Mouse (Mus musculus) liver, adult 2 months (tissue): ENCODE measurements around the gene Rapgef5. TPM values are rescaled to one million over a fixed set of nuclear protein-coding genes. Genes with fewer than 3 reads are reported as not detected.

Experiments used
- DNase-seq: peaks from one replicate; pipeline ENCODE4 v3.0.0-alpha.2; 2011; ENCODE audit warnings: low read depth, low spot score; ENCODE audit errors: extremely low read depth
- H3K27ac ChIP-seq: fragments of 200-500 bp; replicated peaks from 2 replicates; pipeline ENCODE4 v1.5.1; 2012; ENCODE audit warnings: low read depth, mild to moderate bottlenecking, control low read depth, inconsistent platforms, low read length; ENCODE audit not compliant: insufficient read depth
- H3K27me3 ChIP-seq: fragments of 200-500 bp; 2 replicates; pipeline ENCODE4 v1.6.1; 2012; ENCODE audit warnings: mild to moderate bottlenecking, moderate library complexity, low read length, inconsistent platforms; ENCODE audit not compliant: control insufficient read depth, insufficient read depth
- H3K36me3 ChIP-seq: fragments of 200-500 bp; 2 replicates; pipeline ENCODE4 v1.6.1; 2012; ENCODE audit warnings: low read length, inconsistent platforms; ENCODE audit not compliant: control insufficient read depth, insufficient read depth
- H3K4me1 ChIP-seq: fragments of 200-500 bp; 2 replicates; pipeline ENCODE4 v1.6.1; 2011; ENCODE audit warnings: low read length; ENCODE audit not compliant: control insufficient read depth, insufficient read depth
- H3K4me3 ChIP-seq: fragments of 200-500 bp; 2 replicates; pipeline ENCODE4 v1.5.1; 2011; ENCODE audit warnings: low read depth, mild to moderate bottlenecking, control low read depth, low read length, moderate library complexity; ENCODE audit not compliant: insufficient read depth
- H3K79me2 ChIP-seq: fragments of 200-500 bp; 2 replicates; pipeline ENCODE4 v1.6.1; 2012; ENCODE audit warnings: inconsistent platforms, mild to moderate bottlenecking, low read length, moderate library complexity; ENCODE audit not compliant: control insufficient read depth, insufficient read depth
- H3K9ac ChIP-seq: fragments of 200-500 bp; 2 replicates; pipeline ENCODE4 v1.6.1; 2012; ENCODE audit warnings: low read depth, mild to moderate bottlenecking, control low read depth, inconsistent platforms, low read length
- CTCF ChIP-seq: fragments of 200-500 bp; IDR thresholded peaks from 2 replicates; pipeline ENCODE4 v1.5.1; 2011; ENCODE audit warnings: low read depth, low read length, control low read depth
- POLR2A ChIP-seq: fragments of 200-500 bp; IDR thresholded peaks from 2 replicates; pipeline ENCODE4 v1.6.1; 2011; ENCODE audit warnings: low read length, control low read depth; ENCODE audit not compliant: insufficient read depth; ENCODE audit errors: extremely low read depth
- WGBS: fragments of 180-500 bp; shearing (Covaris S2); methylation state at CpG from one replicate; pipeline ENCODE4 v1.1.7; 2018; 5-methylcytosine and 5-hydroxymethylcytosine counted together
- polyA plus RNA-seq: library from polyadenylated mRNA; depleted of rRNA; stranded (reverse); fragments of >200 nt; gene quantifications from 2 replicates; pipeline ENCODE4 v1.2.3, GENCODE M21; 2012
- total RNA-seq: library from RNA; depleted of rRNA; stranded (reverse); fragments of >200 nt; gene quantifications from 2 replicates; pipeline ENCODE4 v1.2.3, GENCODE M21; 2014

The Rapgef5 gene
- total and polyA plus RNA-seq, 2 experiments: 2.1 to 13.3 TPM

GRCm38 (mm10) chr12:117702291-117702690, 186.0 kb downstream of the Rapgef5 start:
- 95% methylated on average over 8 of the region's 8 CpGs for WGBS

DNA sequence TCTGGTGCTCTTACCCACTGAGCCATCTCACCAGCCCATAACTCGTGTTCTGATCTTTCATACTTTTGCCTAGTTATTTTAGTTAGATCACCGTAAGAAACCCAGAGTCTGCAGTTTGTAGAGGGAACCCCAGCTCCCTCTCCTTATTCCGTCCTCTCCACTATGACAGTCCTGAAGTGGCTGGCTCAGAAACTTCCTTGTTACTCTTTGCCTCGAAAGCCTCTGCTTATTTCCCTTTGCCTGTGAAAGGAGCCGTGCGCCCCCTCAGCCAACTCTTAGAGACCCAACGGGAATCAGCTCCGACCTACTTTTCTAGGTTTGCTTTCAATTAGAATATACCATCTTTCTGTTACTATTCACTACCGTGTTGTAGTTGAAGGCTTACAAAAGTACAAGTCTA, 186.6 kb downstream of the Rapgef5 start:
- Histone ChIP-seq H3K27me3 (no peaks in the 10 kb centered on the region), H3K79me2 (no peaks in the 10 kb centered on the region), H3K27ac (no peak overlapping the region), H3K36me3 (peaks cover 2% of the 10 kb centered on the region; the same call in 1 of the 2 replicates), H3K4me1 (no peaks in the 10 kb centered on the region), H3K4me3 (no peak overlapping the region), H3K9ac (no peak overlapping the region)
- DNase-seq: no peak
- WGBS: 94% methylated on average over 9 of the region's 9 CpGs
- TF ChIP-seq CTCF (no peak), POLR2A (no peak)

More at GRCm38 (mm10) chr12:117702291-117702690, 186.0 kb downstream of the Rapgef5 start:
- H3K4me1 ChIP-seq: no peaks in the 10 kb centered on the region
- peaks cover 2% of the 10 kb centered on the region; the same call in 1 of the 2 replicates for H3K36me3 ChIP-seq
- no peak for DNase-seq
- no peak overlapping the region for H3K4me3 ChIP-seq
- no peak overlapping the region for H3K9ac ChIP-seq
- no peak for TF ChIP-seq CTCF
- no peak for TF ChIP-seq POLR2A
- no peaks in the 10 kb centered on the region for H3K27me3 ChIP-seq
- H3K79me2 ChIP-seq: no peaks in the 10 kb centered on the region
- H3K27ac ChIP-seq: no peak overlapping the region

- H3K79me2 ChIP-seq: no peaks in the 10 kb centered on the region
- H3K4me3 ChIP-seq: no peak overlapping the region
- no peak for DNase-seq
- no peak overlapping the region for H3K27ac ChIP-seq
- no peak for TF ChIP-seq POLR2A
- no peak for TF ChIP-seq CTCF
- H3K9ac ChIP-seq: no peak overlapping the region
- H3K36me3 ChIP-seq: peaks cover 2% of the 10 kb centered on the region; the same call in 1 of the 2 replicates
- WGBS: 82% methylated on average over 2 of the region's 2 CpGs
- no peaks in the 10 kb centered on the region for H3K27me3 ChIP-seq
- H3K4me1 ChIP-seq: no peaks in the 10 kb centered on the region
Observed at GRCm38 (mm10) chr12:117703413-117703812, 187.1 kb downstream of the Rapgef5 start.

DNA sequence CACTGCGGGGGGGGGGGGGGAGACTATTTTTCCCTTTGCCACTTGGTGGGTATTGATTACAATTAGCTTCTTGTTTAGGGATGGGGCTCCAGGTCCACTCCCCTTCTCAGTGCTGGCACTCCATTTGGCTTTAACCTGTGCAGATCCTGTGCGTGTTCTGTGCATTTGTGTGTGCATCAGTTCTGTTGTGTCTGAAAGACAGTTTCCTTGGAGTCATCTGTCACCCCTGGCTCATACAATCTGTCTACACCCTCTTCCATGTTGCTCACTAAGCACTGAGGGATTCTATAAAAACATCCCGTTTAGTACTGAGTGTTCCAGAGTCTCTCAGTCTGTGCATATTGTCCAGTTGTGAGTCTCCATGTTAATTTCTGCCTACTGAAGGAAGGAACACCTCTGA, 189.0 kb downstream of the Rapgef5 start:
- Histone ChIP-seq H3K27ac (no peak overlapping the region), H3K4me1 (peaks cover 5% of the 10 kb centered on the region; the same call in 1 of the 2 replicates), H3K36me3 (peaks cover 2% of the 10 kb centered on the region; the same call in 1 of the 2 replicates), H3K79me2 (no peaks in the 10 kb centered on the region), H3K4me3 (no peak overlapping the region), H3K9ac (no peak overlapping the region), H3K27me3 (no peaks in the 10 kb centered on the region)
- DNase-seq: no peak
- WGBS: 81% methylated on average over 3 of the region's 3 CpGs
- TF ChIP-seq CTCF: no peak
- no peak for TF ChIP-seq POLR2A

DNA sequence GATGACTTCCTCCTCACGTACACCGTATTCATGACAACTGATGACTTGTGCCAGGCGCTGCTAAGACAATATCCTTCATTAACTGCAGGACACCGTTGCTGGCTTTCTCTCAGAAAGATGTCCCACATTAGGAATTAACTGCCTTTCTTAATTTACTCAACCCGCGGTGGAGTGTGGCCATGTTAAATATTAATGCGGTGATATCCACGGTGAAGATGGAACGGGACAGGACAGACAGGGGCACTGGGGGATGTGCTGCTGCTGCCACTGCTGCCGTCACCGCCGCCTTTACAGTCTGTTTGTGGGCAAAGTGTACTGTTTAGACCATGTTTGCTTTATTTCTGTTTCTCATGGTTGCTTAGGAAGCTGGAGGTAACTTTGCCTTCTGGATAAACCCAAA, 193.0 kb downstream of the Rapgef5 start:
- 29% methylated on average over 12 of the region's 12 CpGs for WGBS
- no peaks in the 10 kb centered on the region for H3K27me3 ChIP-seq

DNA sequence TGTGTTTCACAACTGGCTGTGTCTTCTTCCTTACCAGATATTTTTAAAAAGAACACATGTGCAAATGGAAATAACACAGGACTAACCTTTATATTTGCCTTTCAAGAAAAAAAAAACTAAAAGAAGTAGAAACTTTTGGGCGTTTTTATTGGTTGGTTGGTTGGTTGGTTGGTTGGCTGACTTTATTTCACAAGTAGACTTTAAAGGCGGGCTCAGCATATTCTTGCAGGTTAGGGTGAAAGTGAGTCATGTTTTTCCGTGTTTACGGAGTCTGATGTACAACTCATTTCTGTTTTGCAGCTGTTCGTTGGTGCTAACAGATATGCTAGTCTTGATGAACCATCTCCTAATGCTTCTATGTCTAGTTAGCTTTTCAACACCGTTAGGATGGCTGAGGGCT, 196.2 kb downstream of the Rapgef5 start:
- no peak overlapping the region for H3K4me3 ChIP-seq
- no peak for DNase-seq
- H3K4me1 ChIP-seq: peaks cover 5% of the 10 kb centered on the region; the same call in 1 of the 2 replicates
- no peaks in the 10 kb centered on the region for H3K27me3 ChIP-seq
- no peaks in the 10 kb centered on the region for H3K36me3 ChIP-seq
- TF ChIP-seq CTCF (no peak), POLR2A (no peak)
- no peaks in the 10 kb centered on the region for H3K79me2 ChIP-seq
- H3K27ac ChIP-seq: no peak overlapping the region
- 89% methylated on average over 6 of the region's 6 CpGs for WGBS
- no peak overlapping the region for H3K9ac ChIP-seq

More for the DNA sequence above, 193.0 kb downstream of the Rapgef5 start:
- H3K27ac ChIP-seq: no peak overlapping the region
- H3K9ac ChIP-seq: no peak overlapping the region
- no peaks in the 10 kb centered on the region for H3K79me2 ChIP-seq
- TF ChIP-seq CTCF (no peak), POLR2A (no peak)
- peaks cover 5% of the 10 kb centered on the region; the same call in 1 of the 2 replicates for H3K4me1 ChIP-seq
- no peaks in the 10 kb centered on the region for H3K36me3 ChIP-seq
- H3K4me3 ChIP-seq: no peak overlapping the region
- peak; percentile 25 for DNase-seq
